Mouse (Mus musculus) left cerebral cortex, postnatal 4 days (tissue): ENCODE measurements around the gene Tada2a. TPM values are rescaled to one million over a fixed set of nuclear protein-coding genes. Genes with fewer than 3 reads are reported as not detected.

ENCODE experiments used
- DNase-seq: peaks from one replicate; pipeline ENCODE4 v3.0.0-alpha.2; 2022
- intact Hi-C: fragments of 180-260 bp; cut with DNase I; formaldehyde crosslinking; loops from one replicate; pipeline ENCODE4 v1.15.1; 2025
- total RNA-seq, 2 experiments: library from RNA; stranded (reverse); gene quantifications; 2 replicates each; pipeline ENCODE4 v1.2.3; 2021

The Tada2a gene
- total RNA-seq, 2 experiments from 2014 or later, result 41.0 to 46.5 TPM

DNA sequence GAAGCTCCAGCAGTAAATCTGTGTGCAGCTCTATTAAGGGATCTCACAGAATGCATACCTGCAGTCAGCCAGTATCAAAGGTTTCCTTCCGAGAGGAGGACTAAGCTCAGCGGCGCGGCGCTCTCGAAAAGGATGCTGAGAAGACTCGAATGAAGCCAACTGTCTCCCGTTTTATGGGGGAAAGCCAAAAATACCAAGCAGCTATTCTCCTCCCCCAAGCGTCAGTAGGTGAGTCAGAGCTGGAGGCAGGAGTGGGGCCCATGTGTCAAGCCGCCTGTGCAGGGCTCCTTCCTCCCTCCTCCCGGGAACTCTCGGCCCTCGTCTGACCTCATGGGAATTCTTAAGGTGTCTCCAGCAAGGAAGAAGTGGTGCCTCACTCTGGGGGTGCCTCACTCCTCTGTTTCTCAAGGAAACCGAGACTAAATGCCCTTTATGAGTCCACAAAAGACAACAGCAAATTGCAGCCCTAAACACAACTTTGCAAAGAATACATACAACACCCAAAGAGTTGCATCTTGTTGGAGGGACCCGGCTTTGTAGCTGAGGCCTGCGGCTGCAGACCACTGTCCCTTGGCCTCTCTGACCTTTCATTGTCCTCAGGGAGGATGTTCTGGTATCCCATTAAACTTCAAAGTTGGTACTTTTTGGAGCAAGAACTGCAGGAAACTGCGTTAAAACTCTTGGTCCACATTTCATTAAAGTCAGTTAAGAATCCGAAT, 62.3 kb downstream of the Tada2a start:
- intact Hi-C loops, result loop anchor here (5.0 kb wide), 1 partner anchor 55 kb away; no protein-coding TSS in a partner anchor

DNA sequence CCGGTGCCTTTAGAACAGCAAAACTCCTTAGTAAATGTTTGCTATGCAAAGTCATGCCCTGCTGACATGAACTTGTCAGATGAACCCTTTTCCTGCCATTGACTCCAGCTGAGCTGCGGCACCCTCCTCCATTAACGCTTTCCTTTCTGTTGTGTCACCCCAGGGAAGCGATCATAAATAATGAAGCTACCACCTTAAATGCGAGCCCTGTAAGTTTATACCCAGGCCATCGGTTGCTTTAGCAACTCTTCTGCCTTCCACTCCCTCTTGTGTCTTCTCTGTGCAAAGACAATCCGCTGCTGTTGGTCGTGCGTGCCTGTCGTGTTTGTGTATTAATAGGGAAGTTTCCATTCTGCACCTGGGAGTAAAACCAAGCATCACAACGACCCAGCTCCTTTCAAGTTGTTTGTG, 63.3 kb downstream of the Tada2a start:
- intact Hi-C loops, result loop anchor here (5.0 kb wide), 1 partner anchor 54 kb away; no protein-coding TSS in a partner anchor
- DNase-seq, result no peak

More for the DNA sequence above, 62.3 kb downstream of the Tada2a start:
- DNase-seq, result peak; percentile 30

DNA sequence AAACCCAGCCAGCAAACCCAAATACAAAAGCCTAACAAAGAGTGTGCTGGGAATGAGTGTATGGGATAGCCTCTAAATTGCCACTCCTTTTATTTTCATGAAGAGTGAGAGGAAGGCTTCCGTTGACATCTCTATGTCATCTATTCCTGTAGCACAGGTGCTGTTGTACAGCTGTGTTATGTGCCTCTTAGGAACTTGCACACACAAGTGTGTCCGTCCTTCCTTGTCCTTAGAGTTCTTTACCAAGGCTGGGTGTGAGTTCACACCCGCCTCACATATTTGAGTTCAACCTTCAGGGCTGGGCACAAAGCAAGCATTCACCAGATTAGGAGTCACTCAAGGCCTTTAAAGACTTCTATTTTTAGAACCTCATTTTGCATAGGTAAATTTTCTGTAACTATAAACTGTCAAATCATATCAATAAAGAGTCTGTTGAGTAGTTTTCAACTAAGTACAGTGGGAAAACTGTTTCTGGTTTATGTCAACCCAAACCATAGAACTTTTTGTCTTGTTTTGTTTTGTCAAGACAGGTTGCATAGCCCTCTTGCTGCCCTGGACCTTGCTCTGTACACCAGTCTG, 65.7 kb downstream of the Tada2a start:
- no peak for DNase-seq
- intact Hi-C loops, result no loop called here

DNA sequence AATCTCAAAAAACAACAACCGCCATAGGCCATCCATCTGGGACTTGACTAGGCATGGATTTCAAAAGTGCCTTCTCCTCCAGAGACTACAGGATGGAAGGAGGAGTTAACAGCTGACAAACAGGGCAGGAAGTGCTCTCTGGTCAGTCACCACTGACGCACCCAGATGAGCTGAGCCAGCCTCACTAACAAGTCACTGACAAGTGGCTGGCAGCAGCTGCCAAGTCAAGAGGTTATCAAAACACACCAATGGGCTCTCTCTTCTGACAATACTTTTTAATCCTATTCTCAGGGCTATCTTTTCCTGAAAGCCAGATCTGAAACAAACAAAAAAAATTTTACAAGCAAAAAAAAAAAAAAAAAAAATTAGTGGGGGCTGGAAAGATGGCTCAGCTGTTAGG, 66.6 kb downstream of the Tada2a start:
- no peak for DNase-seq
- intact Hi-C loops, result no loop called here

DNA sequence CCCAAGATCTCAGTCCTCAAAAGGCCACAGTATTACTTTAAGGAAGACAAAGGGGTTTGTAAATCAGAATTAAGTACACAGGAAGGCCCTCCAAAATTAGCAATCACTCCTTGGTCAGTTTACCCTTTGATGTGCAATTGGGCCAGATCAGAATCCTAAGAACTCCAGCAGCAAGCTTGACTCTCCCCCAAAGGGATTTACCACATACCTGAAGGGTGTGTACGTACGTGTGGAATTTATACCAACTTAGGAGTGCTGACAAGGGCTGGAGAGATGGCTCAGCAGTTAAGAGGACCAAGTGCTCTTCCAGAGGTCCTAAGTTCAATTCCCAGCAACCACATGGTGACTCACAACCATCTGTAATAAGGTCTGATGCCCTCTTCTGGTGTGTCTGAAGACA, 67.5 kb downstream of the Tada2a start:
- intact Hi-C loops, result no loop called here
- DNase-seq, result no peak

DNA sequence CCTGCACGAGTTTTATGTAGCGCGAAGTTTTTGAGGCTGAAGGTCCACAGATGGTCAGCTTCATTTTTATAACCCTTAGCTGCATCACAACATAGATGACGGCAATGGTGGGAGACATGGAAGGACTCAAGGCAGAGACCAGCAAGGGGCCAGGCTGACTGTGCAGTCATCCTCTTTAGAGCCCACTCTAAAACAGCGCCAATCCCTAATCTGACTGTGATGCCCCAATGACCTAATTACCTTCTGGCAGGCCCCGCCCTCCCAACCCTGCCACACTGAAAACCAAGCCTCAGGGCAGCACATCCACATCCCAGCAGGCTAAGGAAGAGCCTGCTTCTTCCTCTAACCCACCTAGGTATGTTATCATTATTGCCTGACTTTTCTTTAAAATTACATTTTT, 68.8 kb downstream of the Tada2a start:
- intact Hi-C loops, result no loop called here

DNA sequence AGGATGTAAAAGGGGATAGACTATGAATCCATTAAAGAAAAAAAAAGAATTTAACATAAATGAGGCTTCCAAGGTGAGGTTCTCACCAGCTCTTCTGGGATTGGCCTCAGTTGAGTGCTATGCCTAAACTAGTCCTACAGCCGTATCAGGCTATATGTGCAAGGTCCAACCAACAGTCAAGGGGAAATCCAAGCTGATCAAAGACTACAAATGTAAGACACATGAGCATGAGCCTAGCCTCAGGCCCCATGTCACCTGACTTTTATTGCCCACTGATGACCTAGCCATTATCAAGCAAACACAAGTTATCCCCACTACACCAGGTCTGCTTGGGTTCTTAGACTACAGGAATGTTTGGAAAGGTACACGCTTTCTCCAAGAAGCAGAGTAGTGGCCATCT, 69.6 kb downstream of the Tada2a start:
- DNase-seq, result no peak
- intact Hi-C loops, result no loop called here

More for the DNA sequence above, 68.8 kb downstream of the Tada2a start:
- DNase-seq, result no peak

DNA sequence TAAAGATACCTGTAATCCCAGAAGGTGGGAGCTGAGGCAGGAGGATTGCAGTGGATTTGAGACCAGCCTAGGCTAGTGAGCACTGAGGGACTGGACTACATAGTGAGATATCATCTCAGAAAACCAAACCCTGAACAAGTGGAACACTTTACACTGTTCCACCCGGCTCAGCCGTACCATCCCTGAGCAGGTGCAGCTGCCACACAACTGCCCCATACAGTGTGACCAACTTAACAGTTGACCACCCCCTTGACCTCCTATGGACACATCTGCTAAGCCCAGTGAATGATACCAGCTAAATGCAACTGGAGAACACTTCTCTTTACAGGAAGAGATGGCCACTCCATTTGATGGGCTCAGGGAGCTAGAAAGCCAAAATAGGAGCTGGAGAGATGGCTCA, 72.0 kb downstream of the Tada2a start:
- no peak for DNase-seq
- intact Hi-C loops, result no loop called here

DNA sequence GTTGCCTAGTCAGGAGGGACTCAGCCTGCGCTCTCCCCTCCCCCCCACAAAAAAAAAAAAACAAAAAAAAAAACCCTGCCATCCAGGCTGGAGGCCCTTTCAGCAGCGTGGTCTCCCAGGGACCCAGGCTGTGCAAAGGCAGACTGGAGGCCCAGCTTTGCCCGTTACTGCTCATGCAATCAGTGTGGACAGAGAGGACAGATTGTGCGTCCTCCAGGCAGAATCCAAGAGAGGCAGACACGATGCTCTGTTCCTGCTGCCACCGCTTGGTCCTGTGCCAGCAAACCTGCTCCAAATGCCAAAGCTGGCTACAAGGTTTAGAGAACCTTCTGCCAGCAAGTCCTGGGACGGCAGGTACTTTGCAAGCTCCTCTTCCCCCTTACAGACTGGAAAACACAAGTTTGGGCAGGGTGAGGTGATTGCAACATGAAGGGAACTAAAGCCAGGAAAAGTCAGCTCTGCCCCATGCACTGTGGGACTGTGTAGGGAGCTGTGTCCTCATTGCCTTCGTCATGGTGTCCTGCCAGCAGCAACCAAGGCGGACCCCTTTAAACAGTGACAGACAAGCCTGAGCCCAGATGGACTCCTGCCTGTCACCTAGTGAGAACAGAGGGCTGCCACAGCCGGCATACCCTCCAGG, 75.8 kb downstream of the Tada2a start:
- peak; percentile 93 for DNase-seq
- intact Hi-C loops, result no loop called here

DNA sequence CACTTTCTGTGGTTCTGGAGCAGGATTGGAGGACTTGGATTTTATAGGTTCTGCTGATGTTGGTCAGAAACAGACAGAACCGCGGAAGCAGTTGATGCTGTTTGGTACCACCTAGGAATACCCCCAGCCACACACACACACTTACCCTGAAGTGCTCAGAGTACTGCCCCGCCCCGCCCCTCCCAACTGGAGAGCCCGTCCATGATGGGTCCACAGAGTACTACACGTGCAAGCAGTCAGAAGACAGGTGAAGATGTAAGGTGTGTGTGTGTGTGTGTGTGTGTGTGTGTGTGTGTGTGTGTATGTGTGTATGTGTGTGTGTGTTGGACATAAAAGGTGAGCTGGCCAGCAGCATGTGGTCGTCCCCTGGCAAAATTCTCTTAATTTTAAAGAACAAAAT, 76.3 kb downstream of the Tada2a start:
- intact Hi-C loops, result no loop called here
- DNase-seq, result no peak

DNA sequence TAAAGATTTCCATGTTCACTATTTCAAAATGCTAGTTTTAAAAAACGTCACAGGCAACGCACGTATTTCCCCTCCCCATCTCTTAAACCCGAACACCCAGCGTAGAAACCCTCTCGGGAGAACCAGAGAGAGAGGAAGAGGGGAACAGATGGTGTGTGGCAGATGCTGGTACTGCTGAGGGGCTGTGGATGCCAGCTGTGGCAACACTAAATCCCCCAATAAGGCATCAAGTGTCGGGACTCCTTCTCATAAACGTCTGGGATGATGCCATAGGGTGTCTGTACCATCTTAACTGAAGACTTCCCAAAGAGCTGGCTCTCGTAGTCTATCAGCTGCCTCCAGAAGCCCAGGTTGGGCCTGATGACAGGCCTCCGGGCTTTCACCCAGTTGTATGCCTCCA, 81.0 kb downstream of the Tada2a start:
- intact Hi-C loops, result no loop called here
- DNase-seq, result peak; percentile 30

DNA sequence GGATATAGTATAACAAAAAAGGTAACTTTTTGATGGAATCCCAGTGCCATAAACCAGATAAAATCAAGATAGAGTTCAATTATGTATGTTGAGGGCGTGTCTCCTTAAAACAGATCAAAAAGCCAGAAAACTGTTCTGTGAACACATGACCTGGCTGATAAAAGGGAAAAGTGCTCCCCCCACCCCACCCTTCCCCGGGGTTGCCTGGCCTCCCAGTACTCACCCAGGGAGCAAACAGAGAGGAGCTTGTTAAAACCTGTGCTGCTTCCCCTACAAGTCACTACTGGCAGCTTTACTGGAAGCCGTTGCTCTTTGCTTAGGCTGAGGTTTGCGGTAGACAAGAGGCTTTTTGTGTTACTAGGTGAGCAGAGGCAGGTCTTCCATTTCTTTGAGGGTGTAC, 82.1 kb downstream of the Tada2a start:
- intact Hi-C loops, result no loop called here
- no peak for DNase-seq

DNA sequence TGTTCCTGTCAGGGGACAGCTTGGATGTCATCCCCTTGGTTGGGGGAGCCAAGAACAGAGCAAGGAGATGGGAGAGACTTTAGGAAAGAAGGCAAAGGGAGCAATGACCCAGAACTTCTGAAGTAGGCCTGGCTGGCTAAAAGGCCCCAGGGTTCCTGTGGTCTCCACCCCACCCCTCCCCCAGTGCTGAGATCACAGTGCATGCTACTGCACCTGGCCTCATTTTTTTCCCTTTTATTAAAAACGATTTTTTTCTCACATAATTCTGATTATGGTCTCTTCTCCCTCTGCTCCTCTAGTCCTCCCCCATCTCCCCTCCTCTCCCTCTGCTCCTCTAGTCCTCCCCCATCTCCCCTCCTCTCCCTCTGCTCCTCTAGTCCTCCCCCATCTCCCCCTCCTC, 84.4 kb downstream of the Tada2a start:
- intact Hi-C loops, result no loop called here
- no peak for DNase-seq

DNA sequence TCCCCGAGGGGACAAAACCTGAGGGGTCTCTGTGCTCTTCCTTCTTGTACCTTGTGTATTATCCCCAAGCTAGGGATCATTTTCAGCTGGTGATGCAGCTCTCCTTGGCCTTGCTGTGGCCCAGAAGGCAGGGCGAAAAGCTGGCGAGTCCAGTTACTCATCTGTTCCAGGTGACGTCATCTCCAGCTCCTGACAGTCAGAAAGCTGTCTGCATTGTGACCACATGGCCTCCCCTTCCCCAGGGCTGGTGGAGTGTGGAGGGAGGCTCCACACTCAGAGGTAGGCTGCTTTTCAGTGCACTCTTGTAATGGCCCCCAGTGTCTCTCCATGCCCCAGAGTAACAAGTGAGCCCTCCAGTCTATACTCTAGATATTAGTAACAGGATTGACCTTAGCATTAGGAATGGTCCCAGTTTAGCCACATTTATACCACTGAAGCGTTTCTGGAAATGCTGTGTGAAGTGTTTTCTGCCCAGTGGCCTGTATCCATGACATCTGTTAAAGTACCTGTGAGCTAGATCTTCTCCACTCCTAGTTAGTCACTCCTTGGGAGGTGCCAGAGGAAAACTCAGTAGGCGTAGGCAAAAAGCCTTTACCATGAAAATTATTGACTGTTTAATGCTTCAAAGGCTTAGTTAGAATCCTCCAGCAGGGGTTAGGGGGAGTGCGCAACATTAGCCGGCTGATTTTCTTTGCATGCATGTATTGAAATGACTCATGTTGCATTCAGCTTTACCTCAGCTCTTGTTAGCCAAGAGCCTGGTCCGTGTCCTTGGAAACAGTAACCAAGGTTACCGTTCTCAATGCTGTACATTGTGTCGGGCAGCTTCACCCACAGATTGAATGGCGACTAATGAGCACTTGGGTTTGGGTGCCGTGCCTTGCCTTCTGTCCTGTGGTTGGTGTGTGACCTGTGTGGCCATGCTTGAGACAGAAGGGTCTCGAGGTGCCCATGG, 86.3 kb downstream of the Tada2a start:
- DNase-seq, result peak; percentile 67
- intact Hi-C loops, result no loop called here

DNA sequence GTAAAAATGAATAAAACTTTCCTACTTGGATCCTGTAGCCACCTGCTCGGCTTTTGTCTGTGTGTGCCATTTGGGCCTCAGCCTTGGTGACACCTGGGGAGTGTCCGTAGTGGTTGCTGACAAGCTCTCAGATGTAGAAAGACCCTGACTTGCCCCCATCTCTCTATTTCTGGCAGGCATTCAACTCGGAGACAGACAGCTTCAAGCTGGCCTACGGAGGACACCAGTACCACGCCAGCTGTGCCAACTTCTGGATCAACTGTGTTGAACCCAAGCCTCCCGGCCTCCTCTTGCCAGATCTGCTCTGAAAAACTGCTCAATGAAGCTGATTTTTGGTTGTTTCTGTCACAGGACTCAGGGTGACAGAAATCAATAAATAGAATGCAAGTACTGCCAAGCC, 88.8 kb downstream of the Tada2a start:
- no peak for DNase-seq
- intact Hi-C loops, result no loop called here

DNA sequence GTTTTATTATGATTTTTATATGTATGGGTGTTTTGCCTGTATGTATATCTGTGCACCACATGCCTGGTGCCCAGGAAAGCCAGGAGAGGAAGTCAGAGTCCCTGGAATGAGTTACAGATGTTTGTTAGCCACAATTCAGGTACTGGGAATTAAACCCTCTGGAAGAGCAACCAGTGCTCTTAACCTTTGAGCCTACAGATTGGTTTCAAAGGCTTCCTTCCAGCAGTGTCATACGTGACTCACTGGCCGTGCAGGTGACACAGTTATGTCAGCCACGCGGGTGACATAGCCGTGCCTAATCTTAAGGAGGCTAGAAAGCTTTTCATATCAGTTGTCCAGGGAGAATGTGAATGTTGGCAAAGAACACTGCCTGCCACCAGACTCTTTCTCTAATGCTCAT, 95.7 kb downstream of the Tada2a start:
- no peak for DNase-seq
- intact Hi-C loops, result no loop called here

DNA sequence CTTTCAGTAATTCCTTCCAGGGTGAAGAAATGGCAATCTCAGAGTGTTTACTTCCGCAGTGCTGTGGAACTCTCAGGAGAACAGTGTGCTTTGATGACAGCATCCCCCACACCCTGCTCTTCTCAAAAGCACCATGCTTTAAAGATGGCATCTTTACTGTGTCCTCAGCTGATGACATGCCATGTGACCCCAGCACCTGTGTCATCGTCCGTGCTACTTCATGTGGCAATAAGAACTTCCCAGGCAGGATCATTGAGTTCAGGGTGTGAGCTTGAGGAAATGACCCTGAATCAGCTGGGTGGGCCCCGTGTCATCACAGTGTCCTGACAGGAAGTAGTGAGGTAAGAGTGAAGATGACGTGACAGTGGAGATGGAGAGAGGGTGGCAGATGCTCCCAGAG, 96.8 kb downstream of the Tada2a start:
- intact Hi-C loops, result no loop called here
- no peak for DNase-seq

DNA sequence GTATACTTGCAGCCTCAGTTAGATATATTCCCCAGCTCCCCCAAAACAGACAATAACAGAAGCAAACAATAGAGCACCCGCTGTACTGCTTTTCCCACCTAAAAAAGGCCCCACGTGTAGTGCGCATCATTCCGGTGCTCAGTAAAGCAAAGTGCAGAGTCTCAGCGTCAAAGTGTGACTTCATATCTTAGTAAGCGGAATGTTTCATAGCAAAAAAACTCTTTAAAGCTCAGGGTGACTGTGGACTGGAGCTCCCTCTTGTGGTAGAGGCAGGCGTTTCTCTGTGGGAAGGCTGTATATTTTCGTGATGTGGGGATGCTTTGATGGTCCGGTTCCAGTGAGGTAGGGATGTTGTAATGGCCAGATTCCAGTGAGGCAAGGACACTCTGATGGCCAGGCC, 97.4 kb downstream of the Tada2a start:
- DNase-seq, result peak; percentile 39
- intact Hi-C loops, result no loop called here
